Mouse (Mus musculus) embryo, embryonic 11.5 days (tissue): ENCODE measurements around the gene Ryr2.
A peak's percentile ranks its signal among the peaks of the same experiment; 100 is the strongest.

Source experiments
- DNase-seq: peaks from one replicate; pipeline ENCODE4 v3.0.0-alpha.2; 2012; ENCODE audit warnings: low read depth, low spot score

The Ryr2 gene

DNA sequence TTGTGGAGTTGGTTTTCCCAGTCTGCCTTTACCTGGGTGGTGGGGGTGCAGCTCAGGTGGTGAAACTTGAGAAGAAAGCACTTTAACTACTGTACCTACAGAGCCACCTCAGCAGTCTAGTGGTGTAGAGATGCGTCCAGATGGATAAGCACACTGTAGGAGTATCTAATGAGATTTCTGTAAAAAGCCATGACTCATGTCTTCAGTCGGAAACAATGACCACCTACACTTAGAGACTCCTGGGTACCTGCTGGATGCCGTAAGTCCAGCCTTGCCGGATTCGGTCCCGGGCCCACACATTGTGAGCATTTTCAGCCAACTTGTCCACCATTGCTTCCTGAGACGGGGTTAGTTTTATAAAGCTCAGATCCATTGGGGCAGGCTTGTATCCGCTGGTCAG is 334.6 kb downstream of the Ryr2 start:
- DNase-seq = no peak

DNA sequence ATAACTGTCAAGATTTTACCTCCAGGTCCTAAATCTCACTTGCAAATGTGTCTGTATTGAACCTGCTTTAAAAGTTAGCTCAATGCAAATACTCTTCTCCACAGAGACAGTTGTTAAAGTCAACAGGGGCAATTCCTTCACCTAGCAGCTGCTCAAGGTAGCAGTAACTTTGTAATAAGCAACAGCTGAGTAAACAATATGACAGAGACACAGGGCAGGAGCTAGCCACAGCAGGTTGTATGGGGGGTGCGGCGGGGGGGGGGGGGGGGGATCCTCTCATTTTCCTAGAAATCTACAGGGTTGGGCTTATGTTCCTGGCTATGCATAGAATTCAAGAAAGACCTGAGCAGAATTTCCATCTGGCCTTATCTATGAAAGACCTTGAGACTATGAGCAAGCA is 339.8 kb downstream of the Ryr2 start:
- no peak for DNase-seq

- DNase-seq = no peak
Observed at GRCm38 (mm10) chr13:11763925-11764324, 342.8 kb downstream of the Ryr2 start.

- peak; percentile 20 for DNase-seq
Observed at GRCm38 (mm10) chr13:11763104-11763503, 343.6 kb downstream of the Ryr2 start.

DNA sequence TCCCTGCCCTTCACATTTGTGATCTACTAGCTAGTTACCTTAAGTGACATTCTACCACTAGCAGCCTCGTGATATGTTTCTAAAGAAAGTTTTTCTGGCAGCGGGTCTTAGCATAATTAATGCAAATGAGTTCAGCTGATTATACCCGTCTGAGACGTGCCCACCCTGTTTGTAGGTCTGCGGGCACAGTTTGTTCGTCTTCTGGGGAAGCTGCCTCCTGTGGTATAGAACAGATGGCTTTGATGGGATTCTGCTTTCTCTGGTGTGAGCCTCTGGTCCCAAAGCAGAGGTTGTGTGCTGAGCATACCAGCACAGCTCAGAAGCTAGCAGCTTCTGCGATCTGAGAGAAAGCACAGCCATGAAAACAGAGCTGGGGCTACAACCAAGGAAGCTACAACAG is 348.9 kb downstream of the Ryr2 start:
- no peak for DNase-seq

DNA sequence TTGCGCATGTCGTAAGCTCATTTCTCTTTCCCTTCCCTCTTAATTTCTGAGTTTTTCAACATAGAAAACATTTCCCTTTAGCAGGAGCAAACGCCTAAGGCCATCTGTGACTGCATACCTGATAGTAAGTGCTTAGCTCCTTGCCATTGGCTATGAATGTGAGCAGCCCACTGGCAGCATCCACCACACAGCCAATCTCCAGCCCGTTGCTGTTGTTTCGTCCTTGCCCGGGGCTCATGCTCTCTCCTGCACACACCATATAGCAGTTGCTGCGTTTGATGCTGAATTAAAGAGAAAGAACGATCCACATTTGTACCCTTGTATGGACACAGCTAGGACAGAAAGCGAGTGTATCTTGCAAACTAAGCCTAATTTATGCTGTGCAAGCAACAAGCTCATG is 361.3 kb downstream of the Ryr2 start:
- no peak for DNase-seq

DNA sequence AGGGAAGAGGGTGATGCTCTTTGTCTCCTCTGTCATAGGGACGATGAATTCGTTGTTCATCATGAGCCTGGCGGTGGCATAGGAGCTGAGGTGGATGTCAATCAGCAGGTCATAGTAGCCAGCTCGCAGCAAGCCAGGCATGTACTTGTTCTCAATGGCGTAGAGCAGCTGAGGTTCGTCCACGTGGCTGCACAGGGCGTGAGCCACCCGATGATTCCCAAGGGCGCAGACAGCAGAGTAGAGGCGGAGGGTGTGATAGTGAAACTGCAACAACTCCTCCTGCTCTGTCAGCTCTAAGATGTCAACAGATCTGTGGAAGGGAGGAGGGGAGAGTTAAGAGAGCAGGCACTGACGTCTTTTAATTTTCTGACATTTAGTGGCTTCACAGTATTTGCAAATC is 368.5 kb downstream of the Ryr2 start:
- DNase-seq = no peak

- no peak for DNase-seq
Observed at GRCm38 (mm10) chr13:11716216-11716615, 390.5 kb downstream of the Ryr2 start.

GRCm38 (mm10) chr13:11709708-11710471 is 396.9 kb downstream of the Ryr2 start:
- DNase-seq = no peak

- no peak for DNase-seq
Observed at GRCm38 (mm10) chr13:11701721-11702120, 405.0 kb downstream of the Ryr2 start.

DNA sequence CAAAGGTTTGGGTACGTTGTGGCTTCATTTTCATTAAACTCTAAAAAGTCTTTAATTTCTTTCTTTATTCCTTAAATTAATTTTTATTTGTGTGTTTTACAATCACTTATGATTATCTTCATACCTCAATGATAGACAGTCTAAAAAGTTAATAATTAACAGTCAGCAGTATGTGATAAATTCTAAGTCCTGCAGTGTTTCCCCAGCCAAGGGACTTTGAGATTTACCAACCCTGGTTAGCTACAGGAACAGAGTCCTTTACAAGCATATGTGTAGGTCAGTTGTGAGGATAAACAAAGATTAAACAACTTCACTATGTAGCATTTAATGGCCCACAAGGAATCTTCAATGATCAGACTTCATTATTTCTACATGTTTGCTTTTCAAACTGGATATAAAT is 410.2 kb downstream of the Ryr2 start:
- no peak for DNase-seq

- DNase-seq = no peak
Observed at GRCm38 (mm10) chr13:11681802-11682201, 424.9 kb downstream of the Ryr2 start.

DNA sequence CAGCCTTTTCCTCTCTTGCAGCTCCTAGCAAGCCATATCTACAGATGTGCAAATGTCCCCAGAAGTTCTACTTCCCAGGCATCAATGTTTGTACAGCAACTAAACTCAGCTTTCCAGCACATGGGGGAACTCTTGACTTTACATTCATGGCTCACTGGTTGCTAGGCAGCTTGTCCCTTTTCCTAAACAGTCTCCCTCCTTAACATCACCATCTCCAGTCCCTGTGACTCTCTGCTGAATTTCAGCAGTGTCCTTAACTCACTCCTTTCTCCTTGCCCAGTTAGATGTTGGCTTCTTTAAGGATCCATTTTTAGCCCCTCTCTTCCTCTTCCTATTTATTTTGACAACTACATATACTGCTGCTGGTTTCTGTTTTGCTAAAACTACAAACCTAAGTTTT is 443.9 kb downstream of the Ryr2 start:
- DNase-seq = no peak

GRCm38 (mm10) chr13:11644846-11645245 is 461.9 kb downstream of the Ryr2 start:
- no peak for DNase-seq

DNA sequence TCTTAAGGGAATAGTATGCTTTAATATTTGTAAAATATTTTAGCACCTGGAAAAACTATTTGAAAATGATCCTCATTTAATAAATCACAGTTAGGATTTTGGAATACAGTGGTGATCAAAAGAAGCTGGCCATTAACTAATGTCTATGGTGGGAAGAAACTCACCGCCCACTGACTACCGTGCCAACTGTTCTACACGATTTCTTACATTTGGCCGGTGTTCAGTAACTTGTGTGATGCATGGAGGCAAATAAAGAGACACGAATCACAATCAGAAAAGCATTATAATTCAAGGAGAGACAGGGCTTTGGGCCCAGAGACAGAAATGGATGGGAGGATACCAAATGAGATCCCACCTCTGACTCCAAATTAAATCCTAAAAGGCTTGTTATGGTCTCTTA is 470.4 kb downstream of the Ryr2 start:
- no peak for DNase-seq

GRCm38 (mm10) chr13:11624513-11624912 is 482.2 kb downstream of the Ryr2 start:
- DNase-seq = no peak

- DNase-seq = no peak
Observed at GRCm38 (mm10) chr13:11595431-11595830, 511.3 kb downstream of the Ryr2 start.

GRCm38 (mm10) chr13:11585283-11585682 is 521.5 kb downstream of the Ryr2 start:
- DNase-seq = no peak

DNA sequence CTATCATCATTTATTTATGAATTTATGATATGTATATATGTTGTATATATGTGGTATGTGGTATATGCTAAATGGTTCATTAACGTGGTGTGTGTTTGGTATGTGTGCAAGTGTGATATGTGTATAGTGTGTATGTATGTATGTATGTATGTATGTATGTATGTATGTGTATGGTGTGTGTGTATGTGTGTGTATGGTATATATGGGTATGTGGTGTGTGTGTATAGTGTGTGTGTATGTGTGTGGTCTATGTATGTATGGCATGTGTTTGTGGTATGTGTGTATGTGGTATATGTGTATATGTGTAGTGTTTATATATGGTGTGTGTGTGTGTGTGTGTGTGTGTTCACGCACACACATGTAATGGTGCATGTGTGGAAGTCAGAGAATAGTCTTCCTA is 534.2 kb downstream of the Ryr2 start:
- DNase-seq = no peak

DNA sequence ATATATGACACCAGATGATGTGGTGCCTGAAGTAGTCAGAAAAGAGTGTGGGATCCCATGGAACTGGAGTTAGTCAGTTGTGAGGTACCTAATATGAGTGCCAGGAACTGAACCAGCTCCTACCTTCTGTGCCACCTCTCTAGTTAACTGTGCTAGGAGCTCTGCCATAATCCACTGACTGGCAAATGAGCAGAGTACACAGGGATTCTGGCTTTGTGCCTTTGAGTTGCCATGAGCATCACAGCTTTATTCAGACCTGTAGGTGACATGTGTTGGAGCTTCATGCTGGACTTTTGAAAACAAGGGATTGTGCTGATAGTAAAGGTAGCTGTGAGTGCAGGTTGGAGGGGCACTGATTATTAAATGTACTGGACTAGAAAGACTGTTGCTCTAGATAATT is 539.4 kb downstream of the Ryr2 start:
- no peak for DNase-seq

DNA sequence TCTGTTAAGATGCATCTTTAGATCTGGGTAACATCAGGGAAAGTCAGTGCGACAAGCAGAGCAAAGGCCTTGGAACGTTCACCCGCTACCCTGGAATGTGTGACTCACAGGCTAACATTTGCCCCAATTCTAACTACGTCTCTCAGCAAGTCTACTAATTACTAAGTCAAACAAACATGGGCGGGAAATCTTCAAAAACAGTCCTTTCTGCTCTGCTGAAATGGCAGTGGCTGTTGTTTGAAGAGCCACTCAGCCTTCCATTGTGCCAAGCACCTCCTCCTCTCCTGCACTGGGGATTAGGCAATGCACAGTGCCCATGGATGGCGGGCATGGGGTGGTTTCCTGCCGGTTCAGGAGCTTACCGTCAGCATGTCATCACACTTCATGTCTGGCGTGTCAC is 540.3 kb downstream of the Ryr2 start:
- no peak for DNase-seq

DNA sequence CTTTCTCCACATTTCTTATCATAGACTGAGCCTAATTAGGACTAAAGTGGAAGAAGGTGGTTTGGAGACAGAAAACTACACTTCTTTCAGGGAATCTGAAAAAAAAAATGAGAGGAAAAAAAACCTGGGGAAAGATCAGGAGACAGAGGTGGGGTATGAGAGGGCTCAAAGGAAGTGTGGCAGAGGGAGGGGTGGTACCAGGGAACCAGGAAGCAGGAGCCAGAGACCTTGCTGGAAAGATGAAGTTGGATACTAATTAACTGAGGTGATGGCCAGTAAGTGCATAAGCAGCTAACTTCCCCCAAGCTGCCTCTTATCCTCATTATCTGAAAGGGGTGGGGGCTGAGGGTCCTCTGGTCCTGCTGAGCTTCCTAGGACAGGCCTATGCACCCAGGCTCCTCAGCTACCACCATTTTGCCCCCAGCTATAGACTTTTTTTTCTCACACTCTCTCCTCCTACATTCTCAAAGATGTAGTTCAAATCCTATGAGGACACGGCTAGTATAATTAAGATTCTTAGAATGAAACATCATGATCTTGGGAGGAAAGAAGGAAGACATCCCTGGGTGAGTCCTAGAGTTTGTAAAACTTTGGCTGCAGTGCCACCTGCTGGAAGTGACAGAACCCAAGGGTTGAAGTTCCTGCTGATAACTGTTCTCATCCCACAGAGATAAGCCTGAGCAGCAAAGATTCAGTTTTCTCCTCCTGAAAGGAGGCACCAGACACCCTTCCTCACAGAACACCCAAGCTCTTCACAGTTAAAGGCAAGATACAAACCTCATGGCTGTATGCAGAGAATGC is 543.3 kb downstream of the Ryr2 start:
- DNase-seq = peak; percentile 38

GRCm38 (mm10) chr13:11549644-11550043 is 557.1 kb downstream of the Ryr2 start:
- DNase-seq = no peak
